Mouse (Mus musculus): Measurements from ENCODE around the gene Fam149a.

Gene Fam149a

GRCm38 (mm10) chr8:45381963-45382347, at the start of gene Fam149a:
Fam149a (minus strand) TSS chr8:45382291.
- in situ Hi-C loops (cut with MboI; ENCODE audit: low pct_unique_long_range_greater_than_20kb in 1 of 2, low sequenced_read_pairs in 2 of 2, unreplicated experiment in 1 of 2): no loop called here

GRCm38 (mm10) chr8:45420151-45420550, 38.1 kb upstream of the Fam149a start:
- in situ Hi-C loops (cut with MboI; ENCODE audit: low pct_unique_long_range_greater_than_20kb in 1 of 2, low sequenced_read_pairs in 2 of 2, unreplicated experiment in 1 of 2): no loop called here

DNA sequence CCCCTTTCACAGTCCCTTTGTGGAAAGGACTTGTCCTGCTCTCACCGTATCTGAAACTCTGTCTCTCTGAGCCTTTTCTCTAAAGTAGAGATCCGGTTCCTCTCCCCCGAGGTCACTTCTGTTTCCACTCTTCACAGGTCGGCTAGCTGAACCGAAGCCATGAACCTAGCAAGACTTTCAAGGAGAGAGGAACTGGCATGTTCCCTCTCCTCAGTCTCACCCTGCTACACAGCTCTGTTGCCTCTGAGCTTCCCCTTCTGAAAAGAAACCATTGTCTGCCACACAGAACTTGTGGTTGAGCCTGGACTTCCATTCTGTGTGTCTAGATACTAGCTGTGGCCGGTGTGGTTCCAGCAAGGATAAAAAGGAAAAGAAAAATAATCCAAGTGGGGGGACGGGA, 32.9 kb upstream of the Fam149a start:
- in situ Hi-C loops (cut with MboI; ENCODE audit: low pct_unique_long_range_greater_than_20kb in 1 of 2, low sequenced_read_pairs in 2 of 2, unreplicated experiment in 1 of 2): no loop called here

DNA sequence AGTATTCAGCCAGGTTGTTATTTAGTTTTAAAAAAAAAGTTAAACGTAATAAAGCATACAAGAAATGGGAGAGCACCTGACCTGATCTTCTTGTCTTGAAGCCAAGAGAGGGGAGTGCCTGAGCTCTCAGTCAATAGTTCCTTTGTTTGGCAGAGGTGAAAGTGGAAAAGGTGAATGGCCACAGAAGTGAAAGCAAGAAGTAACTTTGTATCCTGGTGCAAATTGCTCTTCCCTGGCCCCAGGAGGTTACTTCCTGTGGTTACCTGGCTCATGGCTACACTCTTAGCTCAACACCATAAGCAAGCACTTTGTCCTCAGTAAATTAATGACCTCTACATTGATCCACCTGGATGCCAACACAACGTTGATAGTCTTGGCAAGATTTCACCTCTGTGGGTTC, 28.8 kb upstream of the Fam149a start, which contains the start of gene Tlr3:
Gene Tlr3 (minus strand): TSS at position 199 of the 400 bp plus-strand sequence.
- in situ Hi-C loops (cut with MboI; ENCODE audit: low pct_unique_long_range_greater_than_20kb in 1 of 2, low sequenced_read_pairs in 2 of 2, unreplicated experiment in 1 of 2): no loop called here

DNA sequence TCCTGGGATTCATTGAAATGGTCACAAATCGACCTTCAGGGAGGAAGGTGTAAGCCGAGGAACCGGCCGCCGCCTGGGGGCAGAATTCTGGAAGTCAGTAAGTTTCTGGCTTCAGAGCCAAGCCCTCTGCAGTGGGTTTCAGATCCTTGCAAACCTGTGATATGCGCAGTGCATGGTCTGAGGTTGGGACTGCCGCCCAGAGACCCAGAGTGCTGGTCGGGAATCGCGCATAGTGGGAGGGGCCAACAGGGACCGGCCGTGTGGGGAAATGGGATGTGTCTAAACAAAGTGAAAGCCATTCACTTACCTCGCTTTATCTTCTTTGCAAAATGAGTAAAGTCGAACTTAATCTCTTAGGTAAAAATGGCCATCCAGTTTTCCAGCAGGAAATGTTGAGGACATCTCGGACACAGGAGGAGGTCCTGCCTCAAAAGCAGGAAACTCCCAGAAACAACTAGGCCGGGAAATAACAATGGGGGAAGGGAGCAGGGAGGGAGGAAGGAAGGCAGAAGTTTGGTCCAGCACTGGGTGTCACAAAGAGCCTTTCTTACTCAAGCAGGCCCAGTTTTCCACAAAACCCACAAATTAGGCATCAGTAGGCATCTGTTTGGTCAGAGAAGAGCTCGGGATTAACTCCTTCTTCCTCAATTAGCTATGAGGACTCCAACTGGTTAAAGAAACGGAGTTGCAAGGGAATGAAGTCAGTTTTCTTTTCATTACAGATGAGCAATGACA, 28.2 kb upstream of the Fam149a start:
- in situ Hi-C loops (cut with MboI; ENCODE audit: low pct_unique_long_range_greater_than_20kb in 1 of 2, low sequenced_read_pairs in 2 of 2, unreplicated experiment in 1 of 2): no loop called here

- in situ Hi-C loops (cut with MboI; ENCODE audit: low pct_unique_long_range_greater_than_20kb in 1 of 2, low sequenced_read_pairs in 2 of 2, unreplicated experiment in 1 of 2): no loop called here
Measured at GRCm38 (mm10) chr8:45409702-45410101, 27.6 kb upstream of the Fam149a start.

- in situ Hi-C loops (cut with MboI; ENCODE audit: low pct_unique_long_range_greater_than_20kb in 1 of 2, low sequenced_read_pairs in 2 of 2, unreplicated experiment in 1 of 2): no loop called here
Measured at GRCm38 (mm10) chr8:45383250-45383649, 1.2 kb upstream of the Fam149a start.

DNA sequence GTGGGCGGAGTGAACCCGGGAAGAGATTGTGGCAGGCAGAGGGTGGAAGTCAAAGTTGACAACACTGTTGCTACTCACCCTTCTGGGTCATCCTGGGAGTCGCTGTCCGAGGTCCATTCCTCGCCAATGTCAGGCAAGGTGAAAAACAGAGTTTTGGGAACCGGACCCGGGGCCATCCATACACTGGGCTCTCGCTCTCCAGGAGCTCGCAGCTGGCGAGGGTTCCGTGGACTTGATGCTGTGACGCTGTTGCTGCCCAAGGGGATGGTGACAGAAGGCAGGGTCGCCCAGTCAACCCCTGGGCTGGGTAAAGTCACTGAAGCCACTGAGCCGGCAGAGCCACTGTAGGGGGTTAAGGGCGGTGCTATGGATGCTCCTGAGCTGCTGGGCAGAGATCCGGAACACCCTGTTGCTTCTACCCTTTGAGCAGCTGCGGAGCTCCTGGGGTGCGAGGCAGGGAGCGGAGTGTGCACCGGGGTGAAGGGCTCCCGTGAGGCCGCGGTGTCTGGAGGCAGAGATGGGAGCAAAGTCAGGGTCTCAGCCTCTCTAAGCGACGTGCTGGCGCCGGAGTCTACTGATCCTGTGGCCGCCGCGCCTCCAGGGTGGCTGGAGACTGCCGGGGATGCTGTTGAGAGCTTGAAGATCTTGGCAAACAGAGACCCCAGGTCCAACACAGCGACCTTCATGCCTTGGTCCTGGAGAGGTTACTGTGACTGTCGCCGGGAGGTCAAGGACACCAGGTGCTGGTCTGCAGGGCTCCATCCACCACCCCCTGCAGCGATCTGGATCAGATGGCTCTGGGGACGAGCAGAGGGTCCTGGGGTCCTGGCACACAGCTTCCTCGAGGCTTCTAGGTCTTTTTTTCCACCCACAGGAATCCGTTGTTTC, 772 bp downstream of the Fam149a start:
- in situ Hi-C loops (cut with MboI; ENCODE audit: low pct_unique_long_range_greater_than_20kb in 1 of 2, low sequenced_read_pairs in 2 of 2, unreplicated experiment in 1 of 2): no loop called here

DNA sequence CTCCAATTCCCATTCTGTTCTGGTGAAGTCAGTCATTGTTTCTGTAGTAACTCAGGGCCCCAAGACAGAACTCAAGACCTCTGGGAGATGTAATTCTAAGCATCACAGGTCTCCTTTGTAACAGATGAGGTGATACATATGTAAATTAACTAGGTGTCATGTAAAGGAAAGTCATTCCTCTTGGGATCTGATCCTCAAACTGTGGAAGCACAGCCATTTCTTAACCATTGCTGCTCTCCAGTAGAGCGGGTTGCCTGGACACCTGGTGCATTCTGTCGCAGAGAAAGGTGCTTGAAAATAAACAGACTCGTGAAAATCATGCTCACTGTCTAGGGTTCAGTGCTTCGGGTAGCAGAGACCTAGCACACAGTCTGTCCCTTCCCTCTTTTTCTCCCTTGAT, 1.5 kb downstream of the Fam149a start:
- in situ Hi-C loops (cut with MboI; ENCODE audit: low pct_unique_long_range_greater_than_20kb in 1 of 2, low sequenced_read_pairs in 2 of 2, unreplicated experiment in 1 of 2): no loop called here

DNA sequence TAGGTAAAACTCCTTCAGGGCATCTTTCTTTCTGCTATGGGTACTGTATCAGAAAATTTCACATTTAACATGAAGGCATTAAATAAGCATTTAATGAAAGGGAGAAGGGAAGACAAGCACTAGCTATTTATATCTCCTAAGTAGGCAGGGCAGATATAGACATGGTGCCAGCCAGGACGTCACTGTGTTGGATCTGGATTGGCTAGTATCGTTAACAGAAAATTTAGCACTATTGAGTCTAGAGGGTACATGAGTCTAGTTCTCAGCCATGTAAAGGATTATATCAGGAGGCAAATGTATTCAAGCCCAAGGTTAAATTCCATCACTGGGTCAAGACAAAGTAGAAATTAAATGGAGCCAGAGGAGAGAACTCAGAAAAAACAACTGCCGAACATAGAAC, 8.0 kb downstream of the Fam149a start:
- in situ Hi-C loops (cut with MboI; ENCODE audit: low pct_unique_long_range_greater_than_20kb in 1 of 2, low sequenced_read_pairs in 2 of 2, unreplicated experiment in 1 of 2): no loop called here

DNA sequence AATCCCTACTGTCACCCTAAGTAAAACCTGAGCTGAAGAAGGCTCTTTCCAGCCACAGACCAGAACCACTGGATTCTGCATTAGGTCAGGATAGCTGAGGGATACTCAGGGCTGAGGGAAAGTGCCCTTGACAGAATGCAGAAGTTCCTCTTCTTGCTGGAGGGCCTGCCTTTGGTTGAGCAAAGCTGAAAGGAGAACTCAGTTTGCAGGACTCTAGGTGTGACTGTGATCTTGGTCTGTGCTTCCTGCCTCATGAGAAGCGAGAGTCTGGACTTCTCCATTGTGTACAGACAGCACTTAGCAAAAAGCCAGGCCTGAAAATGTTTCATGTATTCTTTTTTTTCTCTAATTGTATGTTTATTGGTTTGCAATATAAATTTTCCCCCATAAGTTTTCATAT, 14.9 kb downstream of the Fam149a start:
- in situ Hi-C loops (cut with MboI; ENCODE audit: low pct_unique_long_range_greater_than_20kb in 1 of 2, low sequenced_read_pairs in 2 of 2, unreplicated experiment in 1 of 2): no loop called here

GRCm38 (mm10) chr8:45363220-45363619, 18.9 kb downstream of the Fam149a start:
- in situ Hi-C loops (cut with MboI; ENCODE audit: low pct_unique_long_range_greater_than_20kb in 1 of 2, low sequenced_read_pairs in 2 of 2, unreplicated experiment in 1 of 2): no loop called here

DNA sequence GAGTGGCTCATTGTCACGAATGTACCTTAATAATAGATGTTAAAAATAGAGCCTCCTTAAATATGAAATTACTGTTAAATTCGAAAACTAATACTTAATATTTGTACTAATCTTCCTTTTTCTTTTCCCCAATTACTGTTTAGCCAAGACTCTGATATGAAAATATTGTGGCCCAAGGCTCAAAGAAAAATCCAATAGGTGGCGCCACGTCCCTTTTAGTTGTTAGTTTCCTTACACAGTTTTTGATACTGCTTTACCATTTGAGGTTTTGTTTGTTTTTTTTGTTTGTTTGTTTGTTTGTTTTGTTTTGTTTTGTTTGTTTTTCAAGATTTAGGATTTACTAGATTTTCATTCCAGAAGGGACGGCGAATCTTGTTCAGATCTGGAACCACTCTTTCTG, 19.8 kb downstream of the Fam149a start:
- in situ Hi-C loops (cut with MboI; ENCODE audit: low pct_unique_long_range_greater_than_20kb in 1 of 2, low sequenced_read_pairs in 2 of 2, unreplicated experiment in 1 of 2): no loop called here

DNA sequence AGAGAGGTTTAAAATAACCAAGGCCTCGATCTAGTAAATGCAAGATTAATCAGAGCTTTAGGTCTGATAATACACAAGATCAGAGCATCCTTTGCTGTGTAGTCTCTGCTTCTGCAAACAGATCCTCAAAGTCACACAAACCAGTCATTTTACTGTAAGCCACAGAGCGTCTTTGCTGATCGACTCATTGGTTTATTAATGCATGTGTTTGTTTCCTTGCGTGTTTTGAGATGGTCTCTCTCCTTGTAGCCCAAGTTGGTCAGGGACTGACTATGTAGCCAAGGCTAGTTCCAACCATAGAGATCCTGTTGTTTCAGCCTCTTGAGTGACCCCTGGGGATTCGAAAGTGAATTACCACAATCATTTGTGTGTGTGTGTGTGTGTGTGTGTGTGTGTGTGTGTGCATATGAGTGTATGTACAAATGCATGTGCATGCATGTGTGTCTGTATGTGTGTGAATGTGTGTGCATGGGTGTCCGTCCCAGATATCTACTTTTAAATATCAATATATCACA, 22.9 kb downstream of the Fam149a start:
- in situ Hi-C loops (cut with MboI; ENCODE audit: low pct_unique_long_range_greater_than_20kb in 1 of 2, low sequenced_read_pairs in 2 of 2, unreplicated experiment in 1 of 2): no loop called here

DNA sequence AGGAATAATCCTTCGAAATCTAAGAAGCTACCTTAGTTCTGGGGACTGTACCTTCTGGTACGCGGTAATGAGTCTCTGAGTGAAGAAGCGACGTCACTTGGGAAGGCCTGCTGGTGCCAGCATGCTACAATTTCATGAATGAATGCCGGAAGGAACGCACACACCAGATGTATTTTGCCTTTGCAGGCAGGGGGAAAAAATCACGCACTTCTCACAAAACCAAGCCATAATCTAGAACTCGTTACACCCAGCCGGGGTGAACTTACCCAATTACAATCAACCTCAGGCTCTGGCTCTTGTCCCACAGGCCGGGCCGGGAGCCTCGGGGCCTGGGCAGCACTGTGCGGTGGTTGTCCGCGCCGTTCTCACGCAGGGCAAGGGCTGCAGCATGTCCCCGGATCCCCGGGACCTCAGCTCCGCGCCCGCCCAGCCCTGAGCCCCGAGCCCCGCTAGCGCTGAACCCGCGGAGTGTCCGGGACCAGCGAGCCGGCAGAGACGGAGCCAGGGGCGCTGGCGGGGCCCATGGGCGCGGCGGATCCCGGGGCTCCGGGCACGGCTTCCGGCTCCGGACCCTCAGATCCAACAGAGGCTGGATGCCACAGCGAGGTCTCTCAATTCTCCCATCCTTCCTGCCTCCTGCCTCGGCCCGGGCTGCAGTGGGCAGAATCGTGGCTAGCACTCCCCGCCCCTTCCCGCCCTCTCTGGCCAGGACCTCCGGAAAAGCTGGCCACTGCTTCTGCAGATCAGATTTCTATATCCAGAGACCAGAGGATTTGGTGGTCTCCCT, 23.8 kb downstream of the Fam149a start:
- in situ Hi-C loops (cut with MboI; ENCODE audit: low pct_unique_long_range_greater_than_20kb in 1 of 2, low sequenced_read_pairs in 2 of 2, unreplicated experiment in 1 of 2): no loop called here

DNA sequence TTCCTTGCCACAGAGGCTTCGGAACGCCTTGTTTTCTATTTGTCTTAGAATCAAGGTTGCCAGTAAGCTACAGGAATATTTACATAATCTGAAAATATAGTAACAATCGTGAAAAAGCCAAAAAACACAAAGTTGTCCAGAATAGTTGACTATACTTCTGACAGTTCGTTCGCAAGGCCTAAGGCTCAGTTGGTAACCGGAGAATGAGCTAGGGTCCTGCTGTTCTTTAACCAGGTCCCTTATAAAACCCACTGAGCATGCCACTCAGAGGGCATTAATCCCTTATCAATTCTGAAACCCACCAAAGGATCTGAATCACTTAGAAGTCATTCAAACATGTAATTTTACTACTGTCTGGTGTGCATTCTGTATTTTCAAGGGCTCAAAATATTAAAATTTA, 26.3 kb downstream of the Fam149a start:
- in situ Hi-C loops (cut with MboI; ENCODE audit: low pct_unique_long_range_greater_than_20kb in 1 of 2, low sequenced_read_pairs in 2 of 2, unreplicated experiment in 1 of 2): no loop called here

DNA sequence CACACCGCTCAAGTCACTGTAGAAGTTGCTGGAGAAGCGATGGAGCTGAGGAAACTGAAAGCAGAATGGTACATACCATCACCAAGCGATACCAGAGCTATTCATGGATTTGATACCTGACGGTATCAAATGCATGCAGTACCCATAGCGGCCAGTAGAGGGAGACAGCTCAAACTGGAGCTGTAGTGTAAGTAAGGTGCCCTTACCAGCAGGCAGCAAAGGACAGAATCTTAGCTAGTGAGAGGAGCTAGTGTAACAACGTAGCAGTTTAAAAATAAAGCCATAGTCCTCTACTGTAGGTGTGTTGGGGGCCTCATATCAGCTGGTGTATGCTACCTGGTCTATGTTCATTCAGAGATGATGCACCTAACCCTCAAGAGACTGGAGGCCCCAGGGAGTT, 37.1 kb downstream of the Fam149a start:
- in situ Hi-C loops (cut with MboI; ENCODE audit: low pct_unique_long_range_greater_than_20kb in 1 of 2, low sequenced_read_pairs in 2 of 2, unreplicated experiment in 1 of 2): no loop called here

GRCm38 (mm10) chr8:45344298-45344697, 37.8 kb downstream of the Fam149a start:
- in situ Hi-C loops (cut with MboI; ENCODE audit: low pct_unique_long_range_greater_than_20kb in 1 of 2, low sequenced_read_pairs in 2 of 2, unreplicated experiment in 1 of 2): no loop called here

All from mouse embryonic stem cell (cell line).